20 mouse cellular contexts compared by ENCODE assay signal in genomic region chr15:98391081-98391902, GRCm38 (mm10). TPM values are rescaled to one million over a fixed set of nuclear protein-coding genes. Genes with fewer than 3 reads are reported as not detected.
A peak's percentile ranks its signal among the peaks of the same experiment; 100 is the strongest.
DNase-seq lines count a peak whose midpoint lies in the region; ATAC-seq and TF ChIP-seq lines count a peak whose summit lies in the region.
"Had no signal": no experiment of that assay in that cellular context is flagged by ENCODE, and none has a peak within 500 bp of the region (broad histone marks: within the 10 kb centered on the region; RNA-seq: fewer than 3 reads in every experiment).

No protein-coding gene starts in this region.

- H3K4me2 ChIP-seq in lung, embryonic 14.5 days: no peak overlapping the region
- no peak overlapping the region for H3K4me2 ChIP-seq in hindbrain, embryonic 11.5 days (replicated peaks; ENCODE audit: low read depth, low read length)
- H3K4me2 ChIP-seq in forebrain, embryonic 14.5 days (ENCODE audit: low read length): no peak overlapping the region
- H3K4me2 ChIP-seq: forebrain, embryonic 13.5 days; lung, embryonic 15.5 days; midbrain, embryonic 11.5 days had no signal

- intact Hi-C loops in gastrocnemius, adult 2 months (cut with DNase I): no loop called here

- no peak overlapping the region for H3K27ac ChIP-seq in lung, embryonic 14.5 days (ENCODE audit: low read depth)
- H3K27ac ChIP-seq in gastrocnemius, adult 2 months: no peak overlapping the region
- peak overlapping the region; percentile 25; the same call in 1 of the 2 replicates for H3K27ac ChIP-seq in testis, adult 2 months (ENCODE audit: control insufficient read depth, insufficient read depth, low read depth, low read length)
- no peak overlapping the region for H3K27ac ChIP-seq in hindbrain, embryonic 11.5 days (ENCODE audit: low read depth, low read length)
- no peak overlapping the region for H3K27ac ChIP-seq in forebrain, embryonic 14.5 days (ENCODE audit: low read depth, low read length)
- H3K27ac ChIP-seq: forebrain, embryonic 13.5 days; lung, embryonic 15.5 days had no signal

- H3K4me1 ChIP-seq in lung, embryonic 14.5 days (ENCODE audit: insufficient read depth): no peaks in the 10 kb centered on the region
- no peaks in the 10 kb centered on the region for H3K4me1 ChIP-seq in testis, adult 2 months (ENCODE audit: control insufficient read depth, insufficient read depth, low read length)
- no peaks in the 10 kb centered on the region for H3K4me1 ChIP-seq in hindbrain, embryonic 11.5 days (replicated peaks; ENCODE audit: control insufficient read depth, insufficient read depth, low read length)
- no peaks in the 10 kb centered on the region for H3K4me1 ChIP-seq in forebrain, embryonic 14.5 days (ENCODE audit: control insufficient read depth, insufficient read depth, low read length)
- H3K4me1 ChIP-seq: forebrain, embryonic 13.5 days had no signal

- no peak overlapping the region for H3K9ac ChIP-seq in lung, embryonic 14.5 days
- H3K9ac ChIP-seq in hindbrain, embryonic 11.5 days (ENCODE audit: low read depth, low read length): no peak overlapping the region
- no peak overlapping the region for H3K9ac ChIP-seq in forebrain, embryonic 14.5 days (ENCODE audit: low read length)
- H3K9ac ChIP-seq: forebrain, embryonic 13.5 days; lung, embryonic 15.5 days had no signal

- no peaks in the 10 kb centered on the region for H3K27me3 ChIP-seq in lung, embryonic 14.5 days (ENCODE audit: insufficient read depth, low read length)
- H3K27me3 ChIP-seq in testis, adult 2 months (ENCODE audit: control insufficient read depth, insufficient read depth, low read length): no peaks in the 10 kb centered on the region
- no peaks in the 10 kb centered on the region for H3K27me3 ChIP-seq in hindbrain, embryonic 11.5 days (ENCODE audit: control insufficient read depth, insufficient read depth, low read length)
- H3K27me3 ChIP-seq in forebrain, embryonic 14.5 days (replicated peaks; ENCODE audit: control insufficient read depth, insufficient read depth, low read length): no peaks in the 10 kb centered on the region
- H3K27me3 ChIP-seq: forebrain, embryonic 13.5 days; lung, embryonic 15.5 days had no signal

- peak; percentile 26 to 47 for DNase-seq in cerebellum, postnatal 10 days
- no peak for DNase-seq in cerebellum, postnatal 36 days
- peak; percentile 58 for DNase-seq in lung, embryonic 14.5 days
- no peak for DNase-seq in lung, adult 18-20 months
- peak; percentile 38 for DNase-seq in gastrocnemius, adult 2 months
- DNase-seq in hindbrain, embryonic 11.5 days (ENCODE audit: low spot score): no peak
- no peak for DNase-seq in forebrain, embryonic 14.5 days (ENCODE audit: low spot score)
- DNase-seq: cerebellum, adult 11 months; heart, postnatal 36 days; thymus, postnatal 14 days had no signal

- no peaks in the 10 kb centered on the region for H3K36me3 ChIP-seq in lung, embryonic 14.5 days (ENCODE audit: insufficient read depth)
- H3K36me3 ChIP-seq in testis, adult 2 months (ENCODE audit: control insufficient read depth, insufficient read depth, low read length): no peaks in the 10 kb centered on the region
- no peaks in the 10 kb centered on the region for H3K36me3 ChIP-seq in hindbrain, embryonic 11.5 days (ENCODE audit: control insufficient read depth, insufficient read depth, low read length)
- H3K36me3 ChIP-seq in forebrain, embryonic 14.5 days (ENCODE audit: control insufficient read depth, insufficient read depth, low read length): no peaks in the 10 kb centered on the region
- H3K36me3 ChIP-seq: lung, embryonic 15.5 days had no signal

- H3K4me3 ChIP-seq in lung, embryonic 14.5 days (ENCODE audit: low read depth, low read length): no peak overlapping the region
- no peak overlapping the region for H3K4me3 ChIP-seq in gastrocnemius, adult 2 months
- no peak overlapping the region for H3K4me3 ChIP-seq in testis, adult 2 months (ENCODE audit: control insufficient read depth, low read depth, low read length)
- H3K4me3 ChIP-seq in hindbrain, embryonic 11.5 days (ENCODE audit: low read depth, low read length): no peak overlapping the region
- no peak overlapping the region for H3K4me3 ChIP-seq in forebrain, embryonic 14.5 days (ENCODE audit: low read depth, low read length)
- H3K4me3 ChIP-seq: forebrain, embryonic 13.5 days; lung, embryonic 15.5 days; myocyte had no signal

- TF ChIP-seq POLR2A in testis, adult 2 months (IDR thresholded peaks at IDR 0.05; ENCODE audit: control insufficient read depth, low read depth, low read length): no peak; the same call in 1 of the 2 replicates

- WGBS in lung, embryonic 14.5 days: 63% methylated on average over 10 of the region's 10 CpGs
- WGBS in hindbrain, embryonic 11.5 days: 78% methylated on average over 10 of the region's 10 CpGs
- 68% methylated on average over 10 of the region's 10 CpGs for WGBS in forebrain, embryonic 14.5 days

- ATAC-seq in lung, embryonic 14.5 days (ENCODE audit: insufficient read depth): no peak
- ATAC-seq in hindbrain, embryonic 11.5 days (ENCODE audit: low FRiP score): no peak
- ATAC-seq in forebrain, embryonic 14.5 days: no peak
- ATAC-seq: forebrain, embryonic 13.5 days had no signal

- H3K9me3 ChIP-seq in lung, embryonic 14.5 days (ENCODE audit: low read depth, low read length): no peaks in the 10 kb centered on the region
- no peaks in the 10 kb centered on the region for H3K9me3 ChIP-seq in hindbrain, embryonic 11.5 days (ENCODE audit: control insufficient read depth, low read length)
- no peaks in the 10 kb centered on the region; the same call in 1 of the 2 replicates for H3K9me3 ChIP-seq in forebrain, embryonic 14.5 days (replicated peaks; ENCODE audit: control insufficient read depth, low read length)
- H3K9me3 ChIP-seq: forebrain, embryonic 13.5 days; lung, embryonic 15.5 days had no signal

- TF ChIP-seq CTCF in lung, embryonic 14.5 days (IDR thresholded peaks at IDR 0.05; ENCODE audit: low read depth): no peak
- no peak for TF ChIP-seq CTCF in gastrocnemius, adult 2 months (IDR thresholded peaks at IDR 0.05)
- no peak for TF ChIP-seq CTCF in testis, adult 2 months (IDR thresholded peaks at IDR 0.05; ENCODE audit: control insufficient read depth, insufficient read depth, insufficient replicate concordance, low read depth, low read length)

RNA-seq across cellular contexts. Expression of gene Olfr283, which starts 10.5 kb away (rescaled TPM):
- not detected in 2 replicates for polyA plus RNA-seq in lung, embryonic 14.5 days (2014; fragmentation: Nextera tagmentation; extraction: Ambion mirVana)
- total RNA-seq in gastrocnemius, adult 2 months (2021): not detected
- not detected in 2 replicates for polyA plus RNA-seq in testis, adult 2 months (2012; rRNA removed)
- polyA plus RNA-seq in hindbrain, embryonic 11.5 days (2014; fragmentation: Nextera tagmentation; extraction: Ambion mirVana): not detected in 2 replicates
- polyA plus RNA-seq in forebrain, embryonic 14.5 days (2014; fragmentation: Nextera tagmentation; extraction: Ambion mirVana): not detected in 2 replicates
- total RNA-seq: common myeloid progenitor, adult 5-6 weeks; heart, postnatal 36 days; layer of hippocampus, postnatal 10 days; left cerebral cortex, postnatal 36 days had no signal
- polyA plus RNA-seq: forebrain, embryonic 13.5 days; gonadal fat pad, adult 2 months; kidney, embryonic 16.5 days; lung, embryonic 15.5 days; midbrain, embryonic 11.5 days; myocyte had no signal

RNA-seq across cellular contexts. Expression of gene Olfr282, which starts 39.7 kb away (rescaled TPM):
- not detected in 2 replicates for polyA plus RNA-seq in lung, embryonic 14.5 days (2014; fragmentation: Nextera tagmentation; extraction: Ambion mirVana)
- total RNA-seq in gastrocnemius, adult 2 months (2021): not detected
- 0.11 TPM in 1 of 2 replicates, not detected in the other for polyA plus RNA-seq in testis, adult 2 months (2012; rRNA removed)
- polyA plus RNA-seq in hindbrain, embryonic 11.5 days (2014; fragmentation: Nextera tagmentation; extraction: Ambion mirVana): not detected in 2 replicates
- not detected in 2 replicates for polyA plus RNA-seq in forebrain, embryonic 14.5 days (2014; fragmentation: Nextera tagmentation; extraction: Ambion mirVana)
- total RNA-seq: common myeloid progenitor, adult 5-6 weeks; heart, postnatal 36 days; layer of hippocampus, postnatal 10 days; left cerebral cortex, postnatal 36 days had no signal
- polyA plus RNA-seq: forebrain, embryonic 13.5 days; gonadal fat pad, adult 2 months; kidney, embryonic 16.5 days; lung, embryonic 15.5 days; midbrain, embryonic 11.5 days; myocyte had no signal

RNA-seq across cellular contexts. Expression of gene Olfr284, which starts 50.5 kb away (rescaled TPM):
- polyA plus RNA-seq in lung, embryonic 14.5 days (2014; fragmentation: Nextera tagmentation; extraction: Ambion mirVana): not detected in 2 replicates
- total RNA-seq in gastrocnemius, adult 2 months (2021): not detected
- polyA plus RNA-seq in testis, adult 2 months (2012; rRNA removed): not detected in 2 replicates
- polyA plus RNA-seq in hindbrain, embryonic 11.5 days (2014; fragmentation: Nextera tagmentation; extraction: Ambion mirVana): not detected in 2 replicates
- not detected in 2 replicates for polyA plus RNA-seq in forebrain, embryonic 14.5 days (2014; fragmentation: Nextera tagmentation; extraction: Ambion mirVana)
- total RNA-seq: common myeloid progenitor, adult 5-6 weeks; heart, postnatal 36 days; layer of hippocampus, postnatal 10 days; left cerebral cortex, postnatal 36 days had no signal
- polyA plus RNA-seq: forebrain, embryonic 13.5 days; gonadal fat pad, adult 2 months; kidney, embryonic 16.5 days; lung, embryonic 15.5 days; midbrain, embryonic 11.5 days; myocyte had no signal

Comparison
In these comparisons a context has a peak if more than half of its experiments do, and no peak if none do; other contexts are left out.
1. DNase-seq: peak in cerebellum, postnatal 10 days (2 of 2), lung, embryonic 14.5 days (single experiment) and gastrocnemius, adult 2 months (single experiment); none in cerebellum, postnatal 36 days (0 of 2), lung, adult 18-20 months (0 of 2), hindbrain, embryonic 11.5 days (single experiment) and forebrain, embryonic 14.5 days (single experiment).